Mouse (Mus musculus): ENCODE data around the gene Phex. TPM values are rescaled to one million over a fixed set of nuclear protein-coding genes. Genes with fewer than 3 reads are reported as not detected.

The Phex gene
- polyA plus RNA-seq, 1 experiment from 2014 or later, result 0.10 TPM

- Histone ChIP-seq H3K9me3 (ENCODE audit: control insufficient read depth, low read length) (no peaks in the 10 kb centered on the region), H3K9ac (ENCODE audit: low read depth, low read length) (no peak overlapping the region), H3K36me3 (ENCODE audit: control insufficient read depth, insufficient read depth, low read length) (no peaks in the 10 kb centered on the region), H3K27me3 (replicated peaks; ENCODE audit: control insufficient read depth, insufficient read depth, low read length) (no peaks in the 10 kb centered on the region), H3K4me3 (ENCODE audit: low read depth, low read length) (no peak overlapping the region), H3K27ac (ENCODE audit: low read depth, low read length) (no peak overlapping the region), H3K4me2 (no peak overlapping the region), H3K4me1 (replicated peaks; ENCODE audit: control insufficient read depth, insufficient read depth, low read length) (no peaks in the 10 kb centered on the region)
- no peak for DNase-seq (ENCODE audit: low spot score)
- 37% methylated on average over 4 of the region's 4 CpGs for WGBS
- no peak for ATAC-seq (replicated peaks; ENCODE audit: low FRiP score)
Observed at GRCm38 (mm10) chrX:157334726-157335125, 80.4 kb downstream of the Phex start.

GRCm38 (mm10) chrX:157329821-157330220 is 85.3 kb downstream of the Phex start:
- WGBS, result 79% methylated on average over 3 of the region's 3 CpGs
- H3K27ac ChIP-seq (ENCODE audit: low read depth, low read length), result no peak overlapping the region
- no peaks in the 10 kb centered on the region for H3K27me3 ChIP-seq (replicated peaks; ENCODE audit: control insufficient read depth, insufficient read depth, low read length)
- no peaks in the 10 kb centered on the region for H3K9me3 ChIP-seq (ENCODE audit: control insufficient read depth, low read length)
- no peaks in the 10 kb centered on the region for H3K36me3 ChIP-seq (ENCODE audit: control insufficient read depth, insufficient read depth, low read length)
- no peaks in the 10 kb centered on the region for H3K4me1 ChIP-seq (replicated peaks; ENCODE audit: control insufficient read depth, insufficient read depth, low read length)
- no peak overlapping the region for H3K4me3 ChIP-seq (ENCODE audit: low read depth, low read length)
- DNase-seq (ENCODE audit: low spot score) (no peak), ATAC-seq (replicated peaks; ENCODE audit: low FRiP score) (no peak)
- no peak overlapping the region for H3K9ac ChIP-seq (ENCODE audit: low read depth, low read length)
- no peak overlapping the region for H3K4me2 ChIP-seq

GRCm38 (mm10) chrX:157328396-157328795 is 86.7 kb downstream of the Phex start:
- no peak overlapping the region for H3K4me3 ChIP-seq (ENCODE audit: low read depth, low read length)
- DNase-seq (ENCODE audit: low spot score) (no peak), ATAC-seq (replicated peaks; ENCODE audit: low FRiP score) (no peak)
- no peaks in the 10 kb centered on the region for H3K4me1 ChIP-seq (replicated peaks; ENCODE audit: control insufficient read depth, insufficient read depth, low read length)
- no peak overlapping the region for H3K9ac ChIP-seq (ENCODE audit: low read depth, low read length)
- H3K36me3 ChIP-seq (ENCODE audit: control insufficient read depth, insufficient read depth, low read length), result no peaks in the 10 kb centered on the region
- no peak overlapping the region for H3K4me2 ChIP-seq
- H3K9me3 ChIP-seq (ENCODE audit: control insufficient read depth, low read length), result no peaks in the 10 kb centered on the region
- H3K27me3 ChIP-seq (replicated peaks; ENCODE audit: control insufficient read depth, insufficient read depth, low read length), result no peaks in the 10 kb centered on the region
- H3K27ac ChIP-seq (ENCODE audit: low read depth, low read length), result no peak overlapping the region
- 48% methylated on average over 1 of the region's 1 CpGs for WGBS

GRCm38 (mm10) chrX:157327756-157328155 is 87.4 kb downstream of the Phex start:
- ATAC-seq (replicated peaks; ENCODE audit: low FRiP score) (no peak), DNase-seq (ENCODE audit: low spot score) (no peak)
- Histone ChIP-seq H3K9ac (ENCODE audit: low read depth, low read length) (no peak overlapping the region), H3K36me3 (ENCODE audit: control insufficient read depth, insufficient read depth, low read length) (no peaks in the 10 kb centered on the region), H3K4me1 (replicated peaks; ENCODE audit: control insufficient read depth, insufficient read depth, low read length) (no peaks in the 10 kb centered on the region), H3K4me2 (no peak overlapping the region), H3K27me3 (replicated peaks; ENCODE audit: control insufficient read depth, insufficient read depth, low read length) (no peaks in the 10 kb centered on the region), H3K4me3 (ENCODE audit: low read depth, low read length) (no peak overlapping the region), H3K27ac (ENCODE audit: low read depth, low read length) (no peak overlapping the region), H3K9me3 (ENCODE audit: control insufficient read depth, low read length) (no peaks in the 10 kb centered on the region)
- WGBS, result 87% methylated on average over 3 of the region's 3 CpGs

GRCm38 (mm10) chrX:157324396-157324795 is 90.7 kb downstream of the Phex start:
- Histone ChIP-seq H3K4me3 (ENCODE audit: low read depth, low read length) (no peak overlapping the region), H3K27ac (ENCODE audit: low read depth, low read length) (no peak overlapping the region), H3K9me3 (ENCODE audit: control insufficient read depth, low read length) (no peaks in the 10 kb centered on the region), H3K4me2 (no peak overlapping the region), H3K27me3 (replicated peaks; ENCODE audit: control insufficient read depth, insufficient read depth, low read length) (no peaks in the 10 kb centered on the region), H3K4me1 (replicated peaks; ENCODE audit: control insufficient read depth, insufficient read depth, low read length) (no peaks in the 10 kb centered on the region), H3K36me3 (ENCODE audit: control insufficient read depth, insufficient read depth, low read length) (no peaks in the 10 kb centered on the region), H3K9ac (ENCODE audit: low read depth, low read length) (no peak overlapping the region)
- 85% methylated on average over 3 of the region's 3 CpGs for WGBS
- DNase-seq (ENCODE audit: low spot score), result no peak
- ATAC-seq (replicated peaks; ENCODE audit: low FRiP score), result no peak

- no peak for ATAC-seq (replicated peaks; ENCODE audit: low FRiP score)
- H3K27ac ChIP-seq (ENCODE audit: low read depth, low read length), result no peak overlapping the region
Observed at GRCm38 (mm10) chrX:157310331-157310730, 104.8 kb downstream of the Phex start.

GRCm38 (mm10) chrX:157308171-157308570 is 106.9 kb downstream of the Phex start:
- WGBS, result 79% methylated on average over 1 of the region's 1 CpGs
- Histone ChIP-seq H3K27ac (ENCODE audit: low read depth, low read length) (no peak overlapping the region), H3K27me3 (replicated peaks; ENCODE audit: control insufficient read depth, insufficient read depth, low read length) (no peaks in the 10 kb centered on the region), H3K9ac (ENCODE audit: low read depth, low read length) (no peak overlapping the region), H3K36me3 (ENCODE audit: control insufficient read depth, insufficient read depth, low read length) (no peaks in the 10 kb centered on the region), H3K4me3 (ENCODE audit: low read depth, low read length) (no peak overlapping the region), H3K9me3 (ENCODE audit: control insufficient read depth, low read length) (no peaks in the 10 kb centered on the region), H3K4me1 (replicated peaks; ENCODE audit: control insufficient read depth, insufficient read depth, low read length) (no peaks in the 10 kb centered on the region), H3K4me2 (no peak overlapping the region)
- ATAC-seq (replicated peaks; ENCODE audit: low FRiP score), result no peak
- no peak for DNase-seq (ENCODE audit: low spot score)

More at GRCm38 (mm10) chrX:157310331-157310730, 104.8 kb downstream of the Phex start:
- Histone ChIP-seq H3K9me3 (ENCODE audit: control insufficient read depth, low read length) (no peaks in the 10 kb centered on the region), H3K27me3 (replicated peaks; ENCODE audit: control insufficient read depth, insufficient read depth, low read length) (no peaks in the 10 kb centered on the region), H3K4me2 (no peak overlapping the region), H3K4me1 (replicated peaks; ENCODE audit: control insufficient read depth, insufficient read depth, low read length) (no peaks in the 10 kb centered on the region), H3K36me3 (ENCODE audit: control insufficient read depth, insufficient read depth, low read length) (no peaks in the 10 kb centered on the region), H3K9ac (ENCODE audit: low read depth, low read length) (no peak overlapping the region), H3K4me3 (ENCODE audit: low read depth, low read length) (no peak overlapping the region)
- no peak for DNase-seq (ENCODE audit: low spot score)
- WGBS, result 81% methylated on average over 3 of the region's 3 CpGs

- DNase-seq (ENCODE audit: low spot score) (no peak), ATAC-seq (replicated peaks; ENCODE audit: low FRiP score) (no peak)
- H3K36me3 ChIP-seq (ENCODE audit: control insufficient read depth, insufficient read depth, low read length), result no peaks in the 10 kb centered on the region
Observed at GRCm38 (mm10) chrX:157307411-157307810, 107.7 kb downstream of the Phex start.

GRCm38 (mm10) chrX:157306796-157307405 is 108.2 kb downstream of the Phex start:
- no peak overlapping the region for H3K4me2 ChIP-seq
- H3K27me3 ChIP-seq (replicated peaks; ENCODE audit: control insufficient read depth, insufficient read depth, low read length), result no peaks in the 10 kb centered on the region
- no peak overlapping the region for H3K9ac ChIP-seq (ENCODE audit: low read depth, low read length)
- no peak overlapping the region for H3K27ac ChIP-seq (ENCODE audit: low read depth, low read length)
- no peaks in the 10 kb centered on the region for H3K36me3 ChIP-seq (ENCODE audit: control insufficient read depth, insufficient read depth, low read length)
- 54% methylated on average over 4 of the region's 4 CpGs for WGBS
- H3K4me3 ChIP-seq (ENCODE audit: low read depth, low read length), result no peak overlapping the region
- DNase-seq (ENCODE audit: low spot score), result no peak
- ATAC-seq (replicated peaks; ENCODE audit: low FRiP score), result no peak
- no peaks in the 10 kb centered on the region for H3K4me1 ChIP-seq (replicated peaks; ENCODE audit: control insufficient read depth, insufficient read depth, low read length)
- no peaks in the 10 kb centered on the region for H3K9me3 ChIP-seq (ENCODE audit: control insufficient read depth, low read length)

More at GRCm38 (mm10) chrX:157307411-157307810, 107.7 kb downstream of the Phex start:
- no peaks in the 10 kb centered on the region for H3K9me3 ChIP-seq (ENCODE audit: control insufficient read depth, low read length)
- H3K4me3 ChIP-seq (ENCODE audit: low read depth, low read length), result no peak overlapping the region
- no peaks in the 10 kb centered on the region for H3K27me3 ChIP-seq (replicated peaks; ENCODE audit: control insufficient read depth, insufficient read depth, low read length)
- H3K4me1 ChIP-seq (replicated peaks; ENCODE audit: control insufficient read depth, insufficient read depth, low read length), result no peaks in the 10 kb centered on the region
- no peak overlapping the region for H3K4me2 ChIP-seq
- no peak overlapping the region for H3K27ac ChIP-seq (ENCODE audit: low read depth, low read length)
- H3K9ac ChIP-seq (ENCODE audit: low read depth, low read length), result no peak overlapping the region
- whole genome bisulfite sequencing, result 7% methylated on average over 3 of the region's 3 CpGs

Data from liver, embryonic 11.5 days (tissue).